Mouse (Mus musculus) layer of hippocampus, adult 18-20 months (tissue): Measurements from ENCODE around the gene Dyrk1a. TPM values are rescaled to one million over a fixed set of nuclear protein-coding genes. Genes with fewer than 3 reads are reported as not detected.

Experiments
- DNase-seq, 2 experiments: peaks; one replicate each; pipeline ENCODE4 v3.0.0; 2022; ENCODE audit warnings: low spot score in 2 of 2
- total RNA-seq, 2 experiments: library from RNA; stranded (reverse); gene quantifications; 2 replicates each; pipeline ENCODE4 v1.2.3; 2021

The Dyrk1a gene
- total RNA-seq, 2 experiments from 2014 or later: 86.6 to 93.2 TPM

DNA sequence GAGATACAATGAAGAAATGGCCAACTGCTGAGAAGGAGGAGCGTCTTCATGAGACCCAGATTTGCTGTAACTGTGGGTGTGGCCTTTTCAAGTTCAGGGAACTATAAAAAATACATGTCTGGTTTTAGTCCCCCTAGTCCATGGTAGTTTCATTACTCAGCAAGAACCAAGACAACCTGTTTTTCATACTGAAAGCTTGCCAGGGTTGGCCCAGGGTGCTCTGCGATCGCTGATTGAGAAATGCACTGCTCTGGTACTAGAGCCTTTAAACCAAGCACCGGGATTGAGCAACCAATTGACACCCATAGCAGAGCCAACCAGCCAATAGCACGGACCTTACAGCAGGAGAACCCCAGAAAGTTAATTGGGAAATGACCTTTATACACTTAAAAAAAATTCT is 13.6 kb upstream of the Dyrk1a start:
- no peak for DNase-seq

DNA sequence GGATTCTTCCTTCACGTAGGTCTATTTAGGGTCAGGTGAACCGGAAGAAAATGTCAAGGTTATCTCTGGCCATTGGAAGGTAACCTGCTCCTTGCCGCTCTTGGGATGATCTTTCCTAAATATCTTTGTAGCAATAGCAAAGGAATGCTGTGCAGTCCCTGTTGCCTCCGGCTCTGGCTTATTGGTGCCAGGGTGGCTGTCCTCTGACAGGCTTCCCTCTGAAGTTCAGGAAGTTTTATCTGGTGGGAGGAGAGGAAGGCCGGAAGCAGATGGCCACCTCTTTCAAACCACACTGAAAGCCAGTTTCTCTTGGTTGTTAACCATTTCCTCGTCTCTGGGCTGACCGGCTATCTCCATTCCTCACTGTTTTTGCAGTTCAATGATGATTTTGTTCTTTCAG is 10.5 kb upstream of the Dyrk1a start:
- DNase-seq: no peak

DNA sequence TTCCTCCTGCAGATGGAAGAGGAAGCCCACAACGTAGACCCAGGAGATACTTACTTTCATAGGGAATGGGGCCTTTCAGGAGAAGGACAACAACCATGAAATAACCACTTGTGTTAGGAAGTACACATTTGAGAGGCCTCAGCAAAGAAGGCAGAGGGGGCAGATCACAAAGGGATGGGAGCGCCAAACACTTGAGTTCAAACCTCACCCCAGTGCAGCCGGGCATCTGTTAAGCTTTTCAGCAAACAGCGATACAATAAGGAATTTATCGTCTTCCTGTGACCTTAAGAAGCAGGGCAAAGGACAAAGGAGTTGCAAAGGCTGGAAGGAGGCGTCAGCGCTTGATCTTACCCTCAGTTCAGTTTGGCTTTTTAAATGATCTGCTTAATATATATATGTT is 10.0 kb upstream of the Dyrk1a start:
- DNase-seq: no peak

DNA sequence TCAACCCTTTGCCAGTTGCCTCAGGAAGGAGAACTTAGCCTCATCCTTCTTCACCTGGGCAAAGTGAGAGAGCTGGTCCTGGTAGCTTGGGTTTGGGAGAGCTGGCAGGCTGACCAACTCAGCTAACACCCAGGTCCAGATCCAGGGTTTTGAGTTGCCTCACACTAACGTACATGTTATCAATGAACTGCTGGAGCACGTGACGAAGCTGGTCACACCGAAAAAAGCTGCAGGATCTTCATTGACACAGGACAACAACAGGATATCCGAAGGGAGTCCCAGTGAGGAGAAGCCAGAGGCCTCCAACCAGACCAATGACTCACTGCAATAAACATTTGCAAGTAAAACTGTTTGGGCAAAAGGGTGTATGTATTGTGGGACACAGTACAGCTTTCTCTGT is 9.2 kb upstream of the Dyrk1a start:
- DNase-seq: no peak

DNA sequence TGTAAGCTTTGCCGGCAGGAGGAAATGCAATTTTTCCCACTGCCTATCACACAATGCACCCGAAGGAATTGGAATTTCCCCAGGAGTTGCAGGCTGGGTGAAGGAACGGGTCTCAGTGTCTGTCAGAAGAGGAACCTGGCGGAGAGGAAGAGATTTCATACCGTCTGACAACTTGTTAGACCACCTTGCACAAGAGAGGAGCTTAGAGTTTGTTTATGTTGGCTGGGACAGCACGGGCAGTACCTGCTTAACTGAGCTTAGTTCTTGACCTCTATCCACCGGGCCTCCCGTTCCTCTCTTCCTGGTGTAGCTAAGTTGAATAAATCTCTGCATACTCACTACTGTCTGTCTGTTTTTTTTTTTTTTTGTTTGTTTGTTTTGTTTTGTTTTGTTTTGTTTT is 3.7 kb upstream of the Dyrk1a start:
- DNase-seq: no peak

DNA sequence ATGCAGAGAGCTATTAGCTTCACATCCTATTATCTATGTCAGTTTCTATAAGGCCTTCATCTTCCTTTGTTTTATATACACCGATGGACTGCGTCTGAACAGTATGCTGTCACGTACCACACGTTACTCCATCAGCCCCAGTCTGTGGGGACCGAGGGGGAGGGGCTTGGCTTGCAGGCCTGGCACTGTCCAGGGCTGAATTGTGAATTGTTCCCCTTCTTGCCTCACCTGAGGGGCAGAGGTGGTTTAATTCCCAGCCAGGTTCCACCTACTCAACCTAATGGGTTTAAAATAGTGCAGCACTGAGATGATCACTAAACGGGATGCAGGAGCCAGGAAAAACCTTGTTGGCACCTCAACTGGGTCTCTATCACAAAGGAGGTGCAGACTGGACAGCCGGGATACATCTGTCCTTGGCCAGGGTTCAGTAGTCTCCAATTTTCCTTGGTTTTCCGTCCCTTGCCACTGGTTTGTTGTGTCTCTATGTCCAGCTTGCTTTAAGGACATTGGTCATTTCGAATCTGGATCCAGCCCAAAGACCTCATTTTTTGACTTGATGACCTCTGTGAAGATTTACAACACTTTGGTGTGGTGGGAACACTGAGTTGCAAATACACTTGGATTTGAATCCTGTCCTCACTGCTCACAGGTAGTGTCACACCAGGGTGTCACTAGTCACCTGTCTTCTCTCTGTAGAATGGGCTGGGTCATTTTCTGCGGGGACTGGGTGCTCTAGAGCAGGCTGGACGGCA is 2.8 kb upstream of the Dyrk1a start:
- DNase-seq: no peak

DNA sequence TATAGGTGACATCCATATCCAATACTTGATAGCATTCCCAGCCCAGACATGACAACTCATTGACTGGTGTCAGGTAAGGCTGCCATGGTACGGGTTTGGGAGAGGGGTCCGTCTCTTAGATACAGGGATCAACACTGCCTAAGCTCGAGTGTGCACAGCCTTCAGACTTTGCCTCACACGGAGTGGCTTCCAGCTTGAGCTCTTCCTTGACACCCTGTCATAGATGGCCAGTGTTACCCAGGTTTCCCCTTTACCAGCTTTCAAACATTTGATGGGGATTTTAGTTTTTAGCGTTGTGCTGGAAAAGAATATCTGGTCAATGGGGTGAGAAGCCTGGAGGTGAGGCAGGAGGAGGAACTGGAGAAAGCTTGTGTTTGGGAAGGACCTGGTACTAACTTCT is 2.1 kb upstream of the Dyrk1a start:
- no peak for DNase-seq

DNA sequence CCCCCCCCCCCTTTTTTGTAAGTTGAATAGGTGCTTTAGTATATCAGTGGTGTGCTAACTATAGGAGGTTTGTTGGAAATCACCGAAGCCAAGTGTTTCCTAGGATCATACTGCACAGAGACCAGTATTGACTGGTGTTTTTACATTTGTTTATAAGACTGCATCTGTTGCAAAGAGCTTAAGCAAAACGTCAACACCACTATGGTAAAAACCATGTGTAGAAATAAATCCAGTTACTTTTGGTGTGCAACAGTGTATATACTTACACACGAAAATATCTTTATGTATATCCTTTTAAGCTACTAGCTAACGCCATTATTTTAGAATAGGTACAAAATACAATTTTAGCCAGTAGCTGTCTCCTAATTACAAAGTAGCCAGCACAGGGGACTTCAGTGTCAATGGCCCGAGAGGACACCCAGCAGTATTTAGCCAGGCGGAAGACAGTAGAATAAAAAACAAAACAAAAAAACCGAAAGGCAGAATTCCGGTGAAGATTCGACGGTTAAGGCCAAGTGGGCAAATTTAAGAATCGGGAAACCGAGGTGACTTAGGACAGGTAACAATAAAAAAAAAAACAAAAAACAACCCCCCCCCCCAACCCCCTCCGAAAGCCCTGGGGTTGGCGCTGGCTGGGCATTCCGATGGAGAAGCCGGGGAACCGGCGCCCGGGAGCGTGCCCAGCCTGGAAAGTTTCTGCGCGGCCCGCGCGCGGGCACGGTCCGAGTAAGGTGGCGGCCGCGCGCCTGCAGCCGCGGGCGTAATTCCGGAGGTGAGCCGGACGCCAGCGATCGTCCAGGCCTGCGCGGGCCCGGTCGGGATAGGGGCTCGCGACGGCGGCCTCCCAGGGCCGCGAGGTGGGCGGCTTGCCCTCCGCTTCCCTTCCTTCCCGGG is 1.2 kb upstream of the Dyrk1a start:
- peak in 1 of 2 experiments; percentile 58 for DNase-seq

- DNase-seq: peak; percentile 38 to 52
These were observed 691 bp downstream of the Dyrk1a start for GRCm38 (mm10) chr16:94570361-94571041.

DNA sequence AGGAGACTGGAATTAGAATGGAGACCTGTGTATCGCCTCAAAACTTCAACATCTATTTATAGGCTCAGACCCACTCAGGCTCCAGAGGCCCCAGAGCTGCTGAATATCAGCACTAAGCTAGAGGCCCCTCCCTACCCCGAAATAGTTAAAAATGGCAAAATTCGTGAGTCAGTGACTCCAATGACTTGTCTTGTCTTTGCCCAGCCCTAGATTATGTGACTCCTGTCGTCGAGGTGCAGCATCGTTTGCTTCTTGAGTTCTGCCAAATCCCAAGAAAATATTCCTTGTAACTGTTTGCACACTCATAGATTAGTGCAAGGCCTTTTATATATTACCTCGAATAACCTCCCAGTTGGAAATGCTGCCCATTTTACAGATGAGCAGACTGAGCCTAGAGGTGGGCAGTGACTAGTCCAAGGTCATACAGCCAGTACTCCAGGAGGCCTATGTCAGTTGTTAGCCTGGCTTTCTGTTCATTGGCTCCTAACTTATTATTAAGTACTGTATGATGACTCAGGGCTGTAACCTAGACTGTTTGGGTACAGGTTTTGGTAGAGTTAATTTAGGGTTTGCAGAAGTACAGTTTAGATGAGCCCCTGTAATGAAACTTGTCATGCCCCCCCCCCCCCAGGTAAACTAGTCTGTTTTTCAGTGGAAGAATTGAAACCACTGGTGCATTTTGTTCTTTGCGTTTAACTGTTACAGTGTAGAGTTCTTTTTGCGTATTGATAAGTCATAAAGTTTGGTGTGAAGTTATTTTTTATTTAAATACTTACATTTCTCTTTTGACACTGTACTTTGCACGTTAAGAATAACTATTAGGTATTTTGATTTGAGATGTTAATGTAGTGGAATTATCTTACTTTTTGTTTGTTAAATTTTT is 1.5 kb downstream of the Dyrk1a start:
- peak in 1 of 2 experiments; percentile 29 for DNase-seq

GRCm38 (mm10) chr16:94572422-94572821 is 2.6 kb downstream of the Dyrk1a start:
- no peak for DNase-seq

GRCm38 (mm10) chr16:94574025-94574717 is 4.4 kb downstream of the Dyrk1a start:
- no peak for DNase-seq

DNA sequence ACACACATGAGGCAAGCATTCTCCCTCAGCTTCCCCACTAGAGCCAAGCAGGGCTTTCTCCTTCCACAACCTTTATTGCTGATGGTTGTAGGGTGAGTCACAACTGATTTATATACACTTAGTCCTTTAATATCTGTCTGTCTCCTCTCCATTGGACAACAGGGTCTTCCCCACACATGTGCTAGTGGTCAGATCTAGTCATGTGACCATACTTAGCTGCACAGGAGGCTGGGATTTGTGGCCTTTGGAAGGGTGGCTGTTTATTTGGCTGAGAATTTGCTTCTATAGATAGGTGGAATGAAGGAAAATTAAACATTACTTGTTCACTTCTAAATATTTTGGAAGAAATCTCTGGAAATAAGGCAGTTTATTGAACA is 4.9 kb downstream of the Dyrk1a start:
- DNase-seq: no peak

GRCm38 (mm10) chr16:94575757-94576156 is 5.9 kb downstream of the Dyrk1a start:
- DNase-seq: no peak

- no peak for DNase-seq
These were observed 9.5 kb downstream of the Dyrk1a start for GRCm38 (mm10) chr16:94579348-94579747.

- DNase-seq: no peak
These were observed 11.1 kb downstream of the Dyrk1a start for GRCm38 (mm10) chr16:94580844-94581405.

DNA sequence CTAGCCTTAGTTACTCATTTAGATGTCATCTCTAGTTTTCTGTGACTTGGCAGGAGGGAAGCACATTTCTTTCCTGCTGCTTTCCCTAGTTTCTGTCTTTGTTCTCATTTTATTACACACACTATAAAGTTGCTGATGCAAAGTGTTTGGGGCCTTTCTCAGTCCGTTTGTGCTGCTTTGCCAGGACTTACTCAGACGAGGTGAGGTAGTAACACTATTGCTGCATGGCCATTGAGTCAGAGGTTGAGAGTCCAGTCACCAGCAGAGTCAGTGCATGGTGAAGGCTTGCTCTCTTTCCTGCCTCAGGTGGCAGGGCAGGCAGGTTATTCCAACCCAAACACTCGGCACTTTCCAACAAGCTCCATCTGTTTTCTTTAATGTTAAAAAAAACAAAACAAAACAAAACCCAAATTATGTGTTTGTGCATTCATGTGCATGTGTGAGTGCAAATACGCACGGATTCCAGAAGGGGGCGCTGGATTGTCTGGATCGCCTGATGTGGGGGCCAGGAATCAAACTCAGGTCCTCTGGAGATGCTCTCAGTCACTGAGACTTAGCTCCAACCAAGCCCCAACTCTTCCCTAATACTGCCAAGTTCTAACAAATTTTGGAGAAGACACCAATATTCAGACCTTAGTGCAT is 16.7 kb downstream of the Dyrk1a start:
- DNase-seq: no peak

GRCm38 (mm10) chr16:94587461-94587860 is 17.7 kb downstream of the Dyrk1a start:
- no peak for DNase-seq

DNA sequence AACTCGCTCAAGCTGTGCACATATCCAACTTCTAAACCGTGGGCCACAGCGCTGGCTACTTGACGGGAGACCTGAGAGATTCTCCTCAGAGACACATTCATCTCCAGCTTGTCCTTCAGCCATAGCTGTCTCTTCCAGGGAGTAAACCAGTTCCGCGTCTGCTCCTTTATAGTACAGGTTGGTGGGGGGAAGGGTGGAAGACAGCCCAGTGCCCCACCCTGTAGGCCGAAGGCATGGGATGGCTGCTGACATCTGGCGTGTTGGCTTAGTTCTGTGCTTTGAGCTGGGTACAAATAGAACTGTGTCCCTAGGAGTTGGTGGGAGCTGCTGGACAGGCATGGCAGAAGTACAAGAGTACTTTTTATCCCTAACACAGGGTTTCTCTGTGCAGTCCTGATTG is 18.4 kb downstream of the Dyrk1a start:
- no peak for DNase-seq
